8 mouse cellular contexts compared by ENCODE assay signal in genomic region chr7:60244187-60244866, GRCm38 (mm10).
DNase-seq lines count a peak whose midpoint lies in the region; ATAC-seq lines count a peak whose summit lies in the region.
"Not testable (repeated sequence)": the region's sequence is repeated elsewhere in the genome, so short reads cannot be mapped to it uniquely, and the experiment has no call there.

No protein-coding gene starts in this region.

- not testable (repeated sequence) for H3K4me2 ChIP-seq in embryonic facial prominence, embryonic 11.5 days (ENCODE audit: low read depth, low read length)
- peak overlapping the region; percentile 42 for H3K4me2 ChIP-seq in intestine, embryonic 15.5 days (replicated peaks)

- H3K36me3 ChIP-seq in embryonic facial prominence, embryonic 11.5 days (replicated peaks; ENCODE audit: control insufficient read depth, insufficient read depth, low read depth, low read length); intestine, embryonic 15.5 days; limb, embryonic 10.5 days; megakaryocyte, embryonic 14.5 days (replicated peaks; ENCODE audit: low read length): not testable (repeated sequence)

- ATAC-seq in embryonic facial prominence, embryonic 11.5 days (replicated peaks; ENCODE audit: insufficient number of reproducible peaks, low FRiP score, low TSS enrichment, low read depth) = peak; percentile 98
- ATAC-seq in intestine, embryonic 15.5 days = peak; percentile 100

- H3K27me3 ChIP-seq in embryonic facial prominence, embryonic 11.5 days (ENCODE audit: control insufficient read depth, insufficient read depth, low read length); intestine, embryonic 15.5 days (replicated peaks); limb, embryonic 10.5 days (ENCODE audit: low read depth, poor library complexity, severe bottlenecking); megakaryocyte, embryonic 14.5 days (replicated peaks): not testable (repeated sequence)

- not testable (repeated sequence) for H3K9ac ChIP-seq in embryonic facial prominence, embryonic 11.5 days (replicated peaks; ENCODE audit: low read length); intestine, embryonic 15.5 days

- DNase-seq in 3T3-L1 (ENCODE audit: low read depth, low spot score) = peak; percentile 73
- peak; percentile 75 for DNase-seq in embryonic facial prominence, embryonic 11.5 days (ENCODE audit: low spot score)
- DNase-seq in heart, adult 8-10 months (ENCODE audit: low spot score) = peak; percentile 2
- peak; percentile 66 for DNase-seq in limb, embryonic 10.5 days (ENCODE audit: low spot score)
- DNase-seq in right cerebral cortex, adult 18-20 months = peak; percentile 29

- H3K4me3 ChIP-seq in brown adipose tissue, adult 24 weeks (ENCODE audit: insufficient read depth, low read depth, low read length) = peak overlapping the region; percentile 39
- H3K4me3 ChIP-seq in embryonic facial prominence, embryonic 11.5 days (ENCODE audit: low read depth, low read length) = peak overlapping the region; percentile 32
- peak overlapping the region; percentile 33 for H3K4me3 ChIP-seq in intestine, embryonic 15.5 days (replicated peaks)
- peak overlapping the region; percentile 46 for H3K4me3 ChIP-seq in limb, embryonic 10.5 days
- peak overlapping the region; percentile 91 for H3K4me3 ChIP-seq in megakaryocyte, embryonic 14.5 days (replicated peaks)

- H3K9me3 ChIP-seq in embryonic facial prominence, embryonic 11.5 days (replicated peaks; ENCODE audit: control insufficient read depth, low read length); intestine, embryonic 15.5 days; limb, embryonic 10.5 days (replicated peaks); megakaryocyte, embryonic 14.5 days: not testable (repeated sequence)

- WGBS in embryonic facial prominence, embryonic 11.5 days = 15% methylated on average over 22 of the region's 22 CpGs
- WGBS in intestine, embryonic 15.5 days = 16% methylated on average over 22 of the region's 22 CpGs
- WGBS in limb, embryonic 10.5 days = 15% methylated on average over 22 of the region's 22 CpGs

- H3K4me1 ChIP-seq in brown adipose tissue, adult 24 weeks (ENCODE audit: control insufficient read depth, insufficient read depth, insufficient read length, low read length); embryonic facial prominence, embryonic 11.5 days (ENCODE audit: control insufficient read depth, insufficient read depth, low read length); intestine, embryonic 15.5 days (replicated peaks); limb, embryonic 10.5 days; megakaryocyte, embryonic 14.5 days: not testable (repeated sequence)

- H3K27ac ChIP-seq in brown adipose tissue, adult 24 weeks (replicated peaks; ENCODE audit: low read depth, low read length); embryonic facial prominence, embryonic 11.5 days (replicated peaks; ENCODE audit: low read depth, low read length); intestine, embryonic 15.5 days: not testable (repeated sequence)
- H3K27ac ChIP-seq in limb, embryonic 10.5 days = peak overlapping the region; percentile 53; the same call in 1 of the 2 replicates

Comparison
In these comparisons a context has a peak if more than half of its experiments do, and no peak if none do; other contexts are left out.
1. DNase-seq: peak in every context shown above with its lines; median percentile 75 in embryonic facial prominence, embryonic 11.5 days; 73 in 3T3-L1; 66 in limb, embryonic 10.5 days; 29 in right cerebral cortex, adult 18-20 months; 2 in heart, adult 8-10 months.
2. H3K4me3 ChIP-seq: peak in every context shown above with its lines; median percentile 91 in megakaryocyte, embryonic 14.5 days; 46 in limb, embryonic 10.5 days; 39 in brown adipose tissue, adult 24 weeks; 33 in intestine, embryonic 15.5 days; 32 in embryonic facial prominence, embryonic 11.5 days.